Comparison of ENCODE assay signal across 10 mouse cellular contexts in genomic region chr10:111977584-111977983, GRCm38 (mm10). TPM values are rescaled to one million over a fixed set of nuclear protein-coding genes. Genes with fewer than 3 reads are reported as not detected.
DNase-seq lines count a peak whose midpoint lies in the region; ATAC-seq and TF ChIP-seq lines count a peak whose summit lies in the region.
"Had no signal": no experiment of that assay in that cellular context is flagged by ENCODE, and none has a peak within 500 bp of the region (broad histone marks: within the 10 kb centered on the region; RNA-seq: fewer than 3 reads in every experiment).

No protein-coding gene starts in this region.

- H3K9me3 ChIP-seq in kidney, embryonic 16.5 days (ENCODE audit: low read length), result no peaks in the 10 kb centered on the region
- H3K9me3 ChIP-seq in embryonic facial prominence, embryonic 10.5 days, result no peaks in the 10 kb centered on the region
- H3K9me3 ChIP-seq: stomach, embryonic 15.5 days had no signal

- peak; percentile 91 for TF ChIP-seq CTCF in kidney, adult 2 months (conservative IDR thresholded peaks at IDR 0.05; ENCODE audit: insufficient read depth, insufficient read length, low read depth, low read length)
- TF ChIP-seq CTCF in liver, adult 2 months (IDR thresholded peaks at IDR 0.05; ENCODE audit: low read depth, low read length), result peak; percentile 67

- no peaks in the 10 kb centered on the region; the same call in 1 of the 2 replicates for H3K36me3 ChIP-seq in kidney, adult 2 months (ENCODE audit: control insufficient read depth, insufficient read depth, low read length)
- peaks cover 26% of the 10 kb centered on the region for H3K36me3 ChIP-seq in kidney, embryonic 16.5 days (ENCODE audit: insufficient read depth, low read length)
- peaks cover 71% of the 10 kb centered on the region for H3K36me3 ChIP-seq in embryonic facial prominence, embryonic 10.5 days (replicated peaks)
- peaks cover 35% of the 10 kb centered on the region for H3K36me3 ChIP-seq in liver, adult 2 months (ENCODE audit: control insufficient read depth, insufficient read depth, low read length)

- peaks cover 14% of the 10 kb centered on the region; the same call in 1 of the 2 replicates for H3K79me2 ChIP-seq in liver, adult 2 months (ENCODE audit: control insufficient read depth, insufficient read depth, low read length)

- H3K4me1 ChIP-seq in kidney, adult 2 months (ENCODE audit: control insufficient read depth, insufficient read depth, low read length), result peaks cover 3% of the 10 kb centered on the region; the same call in 1 of the 2 replicates
- H3K4me1 ChIP-seq in kidney, embryonic 16.5 days (ENCODE audit: insufficient read depth, low read length), result peaks cover 8% of the 10 kb centered on the region
- H3K4me1 ChIP-seq in embryonic facial prominence, embryonic 10.5 days, result peaks cover 7% of the 10 kb centered on the region
- peaks cover 2% of the 10 kb centered on the region; the same call in 1 of the 2 replicates for H3K4me1 ChIP-seq in liver, adult 2 months (ENCODE audit: control insufficient read depth, insufficient read depth, low read length)

- no peak overlapping the region for H3K27ac ChIP-seq in kidney, adult 2 months (ENCODE audit: insufficient read depth, low read depth, low read length)
- no peak overlapping the region for H3K27ac ChIP-seq in kidney, embryonic 16.5 days (ENCODE audit: low read length)
- no peak overlapping the region for H3K27ac ChIP-seq in embryonic facial prominence, embryonic 10.5 days (replicated peaks)
- no peak overlapping the region for H3K27ac ChIP-seq in liver, adult 2 months (replicated peaks; ENCODE audit: insufficient read depth, low read depth, low read length)
- H3K27ac ChIP-seq: stomach, embryonic 15.5 days had no signal

- no peak overlapping the region for H3K4me3 ChIP-seq in kidney, adult 2 months (ENCODE audit: insufficient read depth, low read depth, low read length)
- no peak overlapping the region for H3K4me3 ChIP-seq in kidney, embryonic 16.5 days (ENCODE audit: low read length)
- H3K4me3 ChIP-seq in embryonic facial prominence, embryonic 10.5 days, result no peak overlapping the region
- H3K4me3 ChIP-seq in liver, adult 2 months (ENCODE audit: insufficient read depth, low read depth, low read length), result no peak overlapping the region
- H3K4me3 ChIP-seq: stomach, embryonic 15.5 days had no signal

- no peak overlapping the region for H3K4me2 ChIP-seq in kidney, embryonic 16.5 days (replicated peaks; ENCODE audit: low read depth, low read length)
- H3K4me2 ChIP-seq: stomach, embryonic 15.5 days had no signal

- no peak for TF ChIP-seq POLR2A in kidney, adult 2 months (IDR thresholded peaks at IDR 0.05; ENCODE audit: low read depth, low read length)
- TF ChIP-seq POLR2A in liver, adult 2 months (IDR thresholded peaks at IDR 0.05; ENCODE audit: extremely low read depth, insufficient read depth, low read length), result no peak

- peak; percentile 67 for DNase-seq in kidney, adult 2 months
- peak; percentile 48 for DNase-seq in adrenal gland, adult 2 months
- DNase-seq in embryonic facial prominence, embryonic 10.5 days (ENCODE audit: low spot score), result peak; percentile 71
- peak; percentile 55 for DNase-seq in liver, adult 2 months (ENCODE audit: extremely low read depth, low read depth, low spot score)
- DNase-seq in ovary, postnatal 36 days (ENCODE audit: low spot score), result peak; percentile 36
- peak; percentile 58 for DNase-seq in thymus, postnatal 14 days

- no peaks in the 10 kb centered on the region for H3K27me3 ChIP-seq in kidney, adult 2 months (replicated peaks; ENCODE audit: control insufficient read depth, insufficient read depth, low read length)
- H3K27me3 ChIP-seq in kidney, embryonic 16.5 days (ENCODE audit: insufficient read depth, low read length), result no peaks in the 10 kb centered on the region
- H3K27me3 ChIP-seq in embryonic facial prominence, embryonic 10.5 days (replicated peaks; ENCODE audit: low read depth, poor library complexity, severe bottlenecking), result no peaks in the 10 kb centered on the region
- H3K27me3 ChIP-seq in liver, adult 2 months (ENCODE audit: control insufficient read depth, insufficient read depth, low read length), result no peaks in the 10 kb centered on the region
- H3K27me3 ChIP-seq: stomach, embryonic 15.5 days had no signal

- 32% methylated on average over 5 of the region's 5 CpGs for WGBS in kidney, adult 2 months
- 46% methylated on average over 5 of the region's 5 CpGs for WGBS in kidney, embryonic 16.5 days
- WGBS in embryonic facial prominence, embryonic 10.5 days, result 48% methylated on average over 5 of the region's 5 CpGs
- 37% methylated on average over 5 of the region's 5 CpGs for WGBS in liver, adult 2 months

- no peak for ATAC-seq in kidney, embryonic 16.5 days (ENCODE audit: low FRiP score, low TSS enrichment)
- ATAC-seq in inflammation-experienced regulatory T-cells, adult 6 months, result peak; percentile 81

- H3K9ac ChIP-seq in kidney, embryonic 16.5 days (replicated peaks; ENCODE audit: low read length), result no peak overlapping the region
- H3K9ac ChIP-seq in liver, adult 2 months (ENCODE audit: low read depth, low read length), result no peak overlapping the region
- H3K9ac ChIP-seq: stomach, embryonic 15.5 days had no signal

RNA-seq across cellular contexts. Expression of gene Krr1, which starts 5.1 kb away (rescaled TPM):
- polyA plus RNA-seq in kidney, adult 2 months (2012; rRNA removed), result 7.8 and 8.5 TPM in 2 replicates
- polyA plus RNA-seq in kidney, embryonic 16.5 days (2015; fragmentation: Nextera tagmentation; extraction: Ambion mirVana), result 48.7 and 49.2 TPM in 2 replicates
- 10 to 100 TPM; 34.1 to 38.6 TPM for total RNA-seq in adrenal gland, adult 2 months (2021)
- 1.0 and 2.0 TPM in 2 replicates for polyA plus RNA-seq in adrenal gland, adult 2 months (2012; rRNA removed)
- 54.6 and 56.5 TPM in 2 replicates for polyA plus RNA-seq in embryonic facial prominence, embryonic 10.5 days (2016; fragmentation: Nextera tagmentation; extraction: Ambion mirVana)
- 10 to 100 TPM; 39.1 to 46.2 (median 42.1) TPM for polyA plus RNA-seq in inflammation-experienced regulatory T-cells, adult 6 months (2017; shearing (Covaris generic))
- total RNA-seq in liver, adult 2 months (2014; rRNA removed), result 13.2 and 13.6 TPM in 2 replicates
- polyA plus RNA-seq in liver, adult 2 months (2012; rRNA removed), result 2.6 and 3.0 TPM in 2 replicates

RNA-seq across cellular contexts. Expression of gene Glipr1, which starts 24.8 kb away (rescaled TPM):
- 1.7 and 4.9 TPM in 2 replicates for polyA plus RNA-seq in kidney, adult 2 months (2012; rRNA removed)
- polyA plus RNA-seq in kidney, embryonic 16.5 days (2015; fragmentation: Nextera tagmentation; extraction: Ambion mirVana), result 1.4 and 2.7 TPM in 2 replicates
- total RNA-seq in adrenal gland, adult 2 months (2021), result 1 to 10 TPM; 2.9 to 4.6 TPM
- polyA plus RNA-seq in adrenal gland, adult 2 months (2012; rRNA removed), result 0.32 and 0.67 TPM in 2 replicates
- polyA plus RNA-seq in embryonic facial prominence, embryonic 10.5 days (2016; fragmentation: Nextera tagmentation; extraction: Ambion mirVana), result 0.78 and 1.0 TPM in 2 replicates
- 100 to 1,000 TPM in 2 of 3 experiments, 10 to 100 TPM in 1; 91.2 to 252 (median 106) TPM for polyA plus RNA-seq in inflammation-experienced regulatory T-cells, adult 6 months (2017; shearing (Covaris generic))
- 1.0 and 3.2 TPM in 2 replicates for total RNA-seq in liver, adult 2 months (2014; rRNA removed)
- 0.32 and 0.90 TPM in 2 replicates for polyA plus RNA-seq in liver, adult 2 months (2012; rRNA removed)
- total RNA-seq: gastrocnemius, postnatal 36 days had no signal

Comparison
In these comparisons a context has a peak if more than half of its experiments do, and no peak if none do; other contexts are left out.
1. RNA of gene Glipr1, which starts 24.8 kb away (polyA plus RNA-seq): 91.2 to 252 TPM in inflammation-experienced regulatory T-cells, adult 6 months; 1.7 to 4.9 TPM in kidney, adult 2 months, 1.4 to 2.7 TPM in kidney, embryonic 16.5 days, 0.78 to 1.0 TPM in embryonic facial prominence, embryonic 10.5 days, 0.32 to 0.67 TPM in adrenal gland, adult 2 months and 0.32 to 0.90 TPM in liver, adult 2 months; every median in the first group is over 10 times any median in the second.
2. Peak in every context shown above with its lines, with median percentiles within 50 percentile points of each other: DNase-seq.